Mouse (Mus musculus) adrenal gland, postnatal 10 days (tissue): ENCODE results near the gene Ccnt2. TPM values are rescaled to one million over a fixed set of nuclear protein-coding genes. Genes with fewer than 3 reads are reported as not detected.

Experiments
- total RNA-seq, 2 experiments: library from RNA; stranded (reverse); gene quantifications; 2 replicates each; pipeline ENCODE4 v1.2.3; 2021

Gene Ccnt2
- total RNA-seq, 2 experiments from 2014 or later: 35.5 to 48.1 TPM

Other genes with a start within 250 kb of the Ccnt2 start
- gene Tmem163, start 94.6 kb upstream of the Ccnt2 start, total RNA-seq: under 1 TPM; 0.30 to 0.39 TPM
- gene Acmsd, start 44.8 kb upstream of the Ccnt2 start, total RNA-seq: under 1 TPM; 0.15 to 0.45 TPM
- under 1 TPM; 0.09 to 0.12 TPM for gene Map3k19, start 80.9 kb downstream of the Ccnt2 start, total RNA-seq
- 10 to 100 TPM; 39.5 to 41.1 TPM for gene Rab3gap1, start 94.6 kb downstream of the Ccnt2 start, total RNA-seq